Mouse (Mus musculus) stomach, postnatal 0 days (tissue): ENCODE measurements around the gene Rprml.

Experiments
- CTCF ChIP-seq: IDR thresholded peaks from 2 replicates; pipeline ENCODE4 v1.5.1; 2016; ENCODE audit warnings: antibody characterized with exemption, low read depth, mild to moderate bottlenecking, moderate library complexity
- EP300 ChIP-seq: optimal IDR thresholded peaks from 2 replicates; pipeline ENCODE3; 2016; ENCODE audit warnings: antibody characterized with exemption

DNA sequence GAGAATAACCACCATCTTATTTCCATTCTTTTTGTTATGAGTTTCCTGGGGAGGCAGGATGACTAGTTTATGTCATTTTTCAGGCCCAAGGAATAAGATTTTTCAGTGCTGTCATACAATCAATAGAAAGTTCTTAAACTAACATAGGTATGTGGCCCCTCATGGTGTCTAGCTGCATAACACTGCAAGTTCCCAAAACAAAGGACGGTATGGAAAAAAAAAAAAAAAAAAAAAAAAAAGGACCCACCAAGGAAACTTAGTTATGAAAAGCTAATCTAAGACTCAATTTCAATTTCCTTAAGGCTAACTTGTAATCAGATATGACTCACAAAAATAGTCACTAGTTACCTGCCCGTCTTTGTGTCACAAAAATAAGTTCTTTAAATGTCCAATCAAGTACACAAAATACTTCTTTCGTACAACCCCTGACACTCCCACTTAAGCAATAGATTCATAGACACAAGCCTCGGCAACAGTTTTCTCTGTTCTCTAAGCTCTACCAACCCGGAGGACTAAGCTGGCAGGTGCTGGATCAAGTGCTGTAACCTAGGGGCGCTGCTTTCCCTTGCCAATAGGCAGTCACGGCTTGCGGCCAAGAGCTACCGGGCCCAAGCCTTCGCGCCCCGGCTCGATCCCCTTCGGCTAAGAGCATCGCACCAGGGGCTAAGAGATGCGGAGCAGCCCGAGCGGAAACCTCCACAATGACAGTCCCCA lies 47.6 kb downstream of the Rprml start:
- TF ChIP-seq CTCF (peak; percentile 40), EP300 (no peak)
